Mouse (Mus musculus) kidney, embryonic 15.5 days (tissue): ENCODE data around the gene Ptpn14. TPM values are rescaled to one million over a fixed set of nuclear protein-coding genes. Genes with fewer than 3 reads are reported as not detected.

ENCODE experiments used
- ATAC-seq: fragments of 200-750 bp; cut with Nextera tagmentation; replicated peaks from 2 replicates; pipeline ENCODE4 v1.8.0; 2017; ENCODE audit warnings: moderate TSS enrichment; ENCODE audit not compliant: low FRiP score
- H3K27ac ChIP-seq: fragments of 300-500 bp; sonication (generic); 2 replicates; pipeline ENCODE4 v1.5.1; 2015; ENCODE audit warnings: mild to moderate bottlenecking, inconsistent platforms
- H3K27me3 ChIP-seq: fragments of 300-500 bp; sonication (generic); 2 replicates; pipeline ENCODE4 v1.6.1; 2015; ENCODE audit warnings: inconsistent platforms
- H3K36me3 ChIP-seq: fragments of 300-500 bp; sonication (generic); 2 replicates; pipeline ENCODE4 v1.6.1; 2015; ENCODE audit warnings: inconsistent platforms
- H3K4me1 ChIP-seq: fragments of 300-500 bp; sonication (generic); 2 replicates; pipeline ENCODE4 v1.6.1; 2015; ENCODE audit warnings: inconsistent platforms
- H3K4me2 ChIP-seq: fragments of 300-500 bp; sonication (generic); 2 replicates; pipeline ENCODE4 v1.6.1; 2015; ENCODE audit warnings: moderate library complexity, mild to moderate bottlenecking, inconsistent platforms
- H3K4me3 ChIP-seq: fragments of 300-500 bp; sonication (generic); replicated peaks from 2 replicates; pipeline ENCODE4 v1.5.1; 2015; ENCODE audit warnings: mild to moderate bottlenecking, inconsistent platforms
- H3K9ac ChIP-seq: fragments of 300-500 bp; sonication (generic); 2 replicates; pipeline ENCODE4 v1.6.1; 2015; ENCODE audit warnings: mild to moderate bottlenecking, inconsistent platforms
- H3K9me3 ChIP-seq: fragments of 300-500 bp; sonication (generic); replicated peaks from 2 replicates; pipeline ENCODE4 v1.6.1; 2016; ENCODE audit warnings: inconsistent platforms
- WGBS: fragments of 180-500 bp; shearing (Covaris S2); methylation state at CpG from one replicate; pipeline ENCODE4 v1.1.7; 2015; ENCODE audit warnings: mixed read lengths; 5-methylcytosine and 5-hydroxymethylcytosine counted together
- polyA plus RNA-seq: library from polyadenylated mRNA; unstranded; fragments of >200 nt; fragmentation: Nextera tagmentation; extraction: Ambion mirVana; gene quantifications from 2 replicates; pipeline ENCODE4 v1.2.1, GENCODE M21; 2015

The Ptpn14 gene
- polyA plus RNA-seq, 1 experiment from 2014 or later: 17.3 TPM

DNA sequence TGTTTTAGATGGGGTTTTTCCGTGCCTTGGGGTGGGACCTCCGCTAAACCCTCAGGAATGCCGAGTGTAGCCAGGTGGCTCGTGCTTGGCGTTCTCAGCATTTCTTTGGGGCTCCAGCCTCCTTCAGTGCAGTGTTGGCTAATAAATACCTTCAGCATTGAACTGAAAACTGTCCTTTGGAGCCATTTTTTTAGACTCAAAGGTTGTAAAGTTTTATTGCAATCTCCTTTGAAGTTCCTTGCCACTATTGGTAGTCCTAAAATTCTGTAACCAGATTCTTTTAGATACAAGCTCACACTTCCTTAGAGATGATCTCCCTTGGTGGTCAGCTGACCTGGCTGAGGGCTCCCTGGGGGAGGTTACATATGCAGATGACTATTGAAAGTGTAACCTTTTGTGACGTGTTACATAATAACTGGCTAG is 147.4 kb downstream of the Ptpn14 start:
- H3K9ac ChIP-seq: no peak overlapping the region
- ATAC-seq: no peak
- H3K9me3 ChIP-seq: no peaks in the 10 kb centered on the region
- no peak overlapping the region for H3K4me2 ChIP-seq
- H3K27me3 ChIP-seq: no peaks in the 10 kb centered on the region
- no peak overlapping the region for H3K4me3 ChIP-seq
- H3K27ac ChIP-seq: peak overlapping the region; percentile 70; the same call in 1 of the 2 replicates
- H3K36me3 ChIP-seq: peaks cover 55% of the 10 kb centered on the region
- WGBS: 9% methylated on average over 6 of the region's 6 CpGs
- H3K4me1 ChIP-seq: peaks cover 38% of the 10 kb centered on the region

DNA sequence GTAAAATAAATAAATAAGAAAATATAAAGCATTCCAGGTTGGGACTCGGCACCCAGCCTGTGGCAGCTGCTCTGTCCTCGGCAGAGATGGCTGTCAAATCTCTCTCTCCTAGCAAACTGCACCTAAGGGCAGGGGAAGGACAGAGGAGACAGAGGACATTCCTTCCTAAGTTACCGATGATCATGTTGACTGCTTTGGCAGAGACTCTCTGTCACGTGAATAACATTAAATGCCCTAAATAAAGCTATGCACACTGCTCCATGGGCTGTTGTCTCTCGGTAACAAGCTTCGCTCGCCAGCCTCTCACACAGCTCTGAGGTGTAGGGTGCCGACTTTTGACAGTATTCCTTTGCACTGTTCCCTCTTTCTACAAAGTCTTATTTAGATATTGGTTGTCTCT is 148.1 kb downstream of the Ptpn14 start:
- Histone ChIP-seq H3K9me3 (no peaks in the 10 kb centered on the region), H3K36me3 (peaks cover 50% of the 10 kb centered on the region), H3K4me3 (no peak overlapping the region), H3K27me3 (no peaks in the 10 kb centered on the region), H3K4me2 (no peak overlapping the region), H3K27ac (0 out of 2 replicates have a peak overlapping the region, but pooled peaks have one; percentile 70), H3K9ac (no peak overlapping the region), H3K4me1 (peaks cover 45% of the 10 kb centered on the region)
- WGBS: 68% methylated on average over 8 of the region's 8 CpGs
- ATAC-seq: no peak

DNA sequence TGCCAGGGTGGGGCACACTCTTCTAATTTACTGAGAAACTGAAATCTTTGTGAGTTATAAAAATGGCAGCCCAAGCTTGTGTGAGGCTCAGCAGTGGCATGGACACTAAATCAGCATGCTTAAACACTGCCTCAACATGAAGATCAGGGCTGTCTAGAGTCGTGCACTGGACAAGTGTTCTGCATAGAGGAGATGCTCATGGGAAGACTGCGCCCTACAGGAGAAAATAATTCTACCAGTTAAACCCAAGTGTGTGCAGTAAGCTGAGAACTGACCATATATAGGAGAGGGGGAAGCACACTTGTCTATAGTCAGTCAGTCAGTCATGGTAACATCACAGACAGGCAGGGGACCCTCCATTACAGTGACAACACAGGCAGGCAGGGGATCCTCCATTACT is 151.1 kb downstream of the Ptpn14 start:
- Histone ChIP-seq H3K4me2 (no peak overlapping the region), H3K4me3 (no peak overlapping the region), H3K9me3 (no peaks in the 10 kb centered on the region), H3K27ac (peak overlapping the region; percentile 52; the same call in 1 of the 2 replicates), H3K27me3 (no peaks in the 10 kb centered on the region), H3K36me3 (peaks cover 29% of the 10 kb centered on the region), H3K4me1 (peaks cover 59% of the 10 kb centered on the region), H3K9ac (no peak overlapping the region)
- ATAC-seq: peak; percentile 34; the same call in 1 of the 2 replicates
- 54% methylated on average over 2 of the region's 2 CpGs for WGBS

DNA sequence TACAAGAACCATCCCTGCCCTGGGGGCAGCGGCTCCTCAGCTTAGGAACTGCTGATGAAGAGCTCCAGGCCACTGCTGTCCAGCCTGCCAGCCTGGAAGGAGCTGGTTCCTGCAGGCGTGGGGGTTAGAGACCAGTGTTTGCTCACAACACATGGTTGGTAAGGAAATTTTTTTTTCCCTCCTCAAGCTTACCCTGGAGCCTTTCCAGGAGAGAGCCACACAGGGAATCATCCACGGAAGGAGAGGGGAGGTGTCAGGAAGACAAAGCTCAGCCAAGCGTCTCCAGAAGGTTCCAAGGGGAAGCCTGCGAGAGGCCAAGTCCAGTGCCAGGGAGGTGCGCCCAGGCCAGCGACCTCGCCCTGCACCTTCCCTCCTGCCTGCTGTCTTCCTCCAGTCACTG is 151.9 kb downstream of the Ptpn14 start:
- WGBS: 32% methylated on average over 8 of the region's 8 CpGs
- peak; percentile 59 for ATAC-seq
- no peak overlapping the region for H3K4me3 ChIP-seq

DNA sequence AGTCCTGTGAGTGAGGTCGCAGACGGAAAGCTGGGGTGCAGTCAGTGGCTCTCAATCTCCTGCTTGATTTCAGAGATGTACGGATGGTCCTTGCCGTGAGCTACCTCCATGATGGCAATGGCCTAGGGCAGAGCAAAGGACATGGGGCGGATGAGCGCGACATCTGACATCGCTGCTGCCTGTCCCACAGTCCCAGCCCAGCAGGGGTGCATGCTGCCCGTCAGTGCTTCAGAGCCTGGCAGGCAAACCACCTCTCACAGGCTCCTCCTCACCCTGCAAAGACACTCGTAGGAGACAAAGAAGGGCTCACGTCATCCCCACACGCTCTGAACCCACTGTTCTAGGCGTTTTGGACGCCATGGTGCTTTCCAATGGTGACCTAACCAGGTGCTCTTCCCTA is 152.7 kb downstream of the Ptpn14 start:
- WGBS: 76% methylated on average over 14 of the region's 14 CpGs

More for the DNA sequence above, 151.9 kb downstream of the Ptpn14 start:
- Histone ChIP-seq H3K4me2 (peak overlapping the region; percentile 5; the same call in 1 of the 2 replicates), H3K4me1 (peaks cover 51% of the 10 kb centered on the region), H3K27me3 (no peaks in the 10 kb centered on the region), H3K36me3 (peaks cover 26% of the 10 kb centered on the region), H3K9me3 (no peaks in the 10 kb centered on the region), H3K27ac (peak overlapping the region; percentile 75), H3K9ac (no peak overlapping the region)

DNA sequence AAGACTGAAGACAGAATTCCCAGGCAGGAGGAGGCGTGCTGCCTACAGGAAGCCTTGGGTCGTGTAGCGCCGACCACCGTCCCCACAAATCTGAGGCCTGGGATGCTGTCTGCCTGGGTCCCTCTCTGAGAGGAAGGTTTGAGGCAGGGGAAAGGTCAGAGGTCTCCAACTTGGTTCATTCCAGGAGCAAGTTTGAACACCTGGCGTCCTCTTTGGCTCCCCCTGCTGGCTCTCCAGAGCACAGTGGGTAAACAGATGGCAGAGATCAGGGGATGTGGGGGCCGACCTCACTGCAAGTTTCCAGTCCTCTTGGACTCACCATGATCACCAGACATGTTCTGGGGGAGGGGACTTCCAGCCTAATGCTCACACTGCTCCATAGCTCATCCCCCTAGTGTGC is 154.8 kb downstream of the Ptpn14 start:
- H3K4me1 ChIP-seq: peaks cover 38% of the 10 kb centered on the region
- ATAC-seq: 0 out of 2 replicates have a peak, but pooled peaks have one; percentile 14

More for the DNA sequence above, 152.7 kb downstream of the Ptpn14 start:
- peaks cover 27% of the 10 kb centered on the region for H3K36me3 ChIP-seq
- no peak for ATAC-seq
- H3K4me3 ChIP-seq: no peak overlapping the region
- H3K4me1 ChIP-seq: peaks cover 43% of the 10 kb centered on the region
- H3K27ac ChIP-seq: peak overlapping the region; percentile 75; the same call in 1 of the 2 replicates
- no peak overlapping the region for H3K4me2 ChIP-seq
- no peaks in the 10 kb centered on the region for H3K9me3 ChIP-seq
- no peaks in the 10 kb centered on the region for H3K27me3 ChIP-seq
- H3K9ac ChIP-seq: no peak overlapping the region

DNA sequence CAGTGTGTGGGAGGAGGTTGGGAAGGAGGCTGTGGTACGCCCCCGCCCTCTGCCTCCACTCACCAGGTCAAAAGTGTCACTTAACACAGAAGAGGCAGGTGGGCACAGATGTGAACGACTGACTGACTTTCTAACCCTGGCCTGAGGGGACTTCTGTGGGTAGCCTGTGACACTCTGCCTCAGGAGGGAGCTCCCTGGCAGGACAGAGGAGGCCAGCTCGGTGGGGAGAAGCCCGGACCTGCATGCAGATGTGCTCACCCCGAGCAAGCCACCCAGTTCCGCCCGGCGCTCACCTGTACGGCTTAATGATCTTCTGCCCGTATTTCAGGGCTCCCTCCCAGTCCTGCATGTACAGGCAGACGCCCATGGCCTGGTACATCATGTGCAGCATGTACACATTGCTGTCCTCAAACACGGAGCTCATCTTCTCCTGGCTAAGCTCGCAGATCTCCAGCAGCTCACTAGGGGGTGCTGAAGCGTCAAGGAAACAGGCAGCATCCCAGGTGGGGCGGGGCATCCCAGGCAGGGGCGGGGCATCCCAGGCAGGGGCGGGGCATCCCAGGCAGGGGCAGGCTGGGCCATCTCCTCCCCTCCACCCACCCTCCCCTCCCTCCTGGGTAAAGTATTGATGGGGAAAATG is 155.6 kb downstream of the Ptpn14 start:
- peak; percentile 24; the same call in 1 of the 2 replicates for ATAC-seq

More for the DNA sequence above, 154.8 kb downstream of the Ptpn14 start:
- H3K9ac ChIP-seq: no peak overlapping the region
- H3K9me3 ChIP-seq: no peaks in the 10 kb centered on the region
- H3K36me3 ChIP-seq: peaks cover 17% of the 10 kb centered on the region
- 47% methylated on average over 7 of the region's 7 CpGs for WGBS
- H3K4me2 ChIP-seq: no peak overlapping the region
- no peaks in the 10 kb centered on the region for H3K27me3 ChIP-seq
- H3K4me3 ChIP-seq: no peak overlapping the region
- H3K27ac ChIP-seq: peak overlapping the region; percentile 57

DNA sequence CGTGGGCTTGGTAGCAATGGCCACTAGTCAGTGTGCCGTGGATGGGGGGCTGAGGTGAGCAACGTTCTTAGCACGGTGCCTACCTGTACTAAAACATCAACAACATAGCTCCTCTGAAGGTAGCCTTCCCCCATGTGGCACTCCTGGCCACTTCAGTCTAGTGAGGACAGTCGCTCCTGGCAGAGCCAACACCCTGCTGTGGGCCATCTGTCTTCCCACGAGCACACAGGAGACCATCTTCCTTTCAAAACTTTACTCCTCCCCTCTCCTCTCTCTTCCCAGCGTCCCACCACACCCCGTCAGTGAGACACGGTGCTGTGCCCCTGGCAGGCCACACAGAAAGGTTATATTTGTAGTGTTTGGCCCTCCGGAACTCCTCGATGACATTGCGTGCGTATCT is 156.9 kb downstream of the Ptpn14 start:
- WGBS: 68% methylated on average over 13 of the region's 13 CpGs
- ATAC-seq: no peak
- Histone ChIP-seq H3K27ac (no peak overlapping the region), H3K4me2 (no peak overlapping the region), H3K4me3 (no peak overlapping the region), H3K27me3 (no peaks in the 10 kb centered on the region), H3K4me1 (peaks cover 26% of the 10 kb centered on the region), H3K36me3 (peaks cover 16% of the 10 kb centered on the region), H3K9ac (no peak overlapping the region), H3K9me3 (no peaks in the 10 kb centered on the region)

More for the DNA sequence above, 155.6 kb downstream of the Ptpn14 start:
- Histone ChIP-seq H3K27ac (peak overlapping the region; percentile 57), H3K4me1 (peaks cover 38% of the 10 kb centered on the region), H3K9me3 (no peaks in the 10 kb centered on the region), H3K36me3 (peaks cover 16% of the 10 kb centered on the region), H3K4me2 (no peak overlapping the region), H3K9ac (no peak overlapping the region), H3K4me3 (no peak overlapping the region), H3K27me3 (no peaks in the 10 kb centered on the region)
- WGBS: 34% methylated on average over 18 of the region's 18 CpGs

DNA sequence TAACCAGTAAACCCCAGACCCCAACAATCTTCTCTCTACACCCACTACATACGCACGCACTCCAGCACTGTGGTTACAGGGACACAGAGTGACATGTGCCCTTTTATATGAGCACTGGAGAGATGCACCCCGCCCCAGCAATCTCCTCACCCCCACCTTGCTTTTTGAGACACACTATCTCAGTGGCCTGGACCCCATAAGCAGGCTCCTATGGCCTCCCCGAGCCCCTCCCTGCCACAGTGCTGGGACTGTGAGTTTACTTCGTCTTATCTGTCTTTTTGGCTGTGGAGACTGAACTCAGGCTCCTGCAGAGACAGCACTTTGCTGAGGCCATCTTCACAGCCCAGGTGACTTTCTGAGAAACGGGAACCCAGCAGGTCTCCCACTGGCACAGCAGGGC is 157.9 kb downstream of the Ptpn14 start:
- no peak for ATAC-seq
- Histone ChIP-seq H3K27ac (no peak overlapping the region), H3K27me3 (no peaks in the 10 kb centered on the region), H3K9ac (no peak overlapping the region), H3K4me1 (peaks cover 16% of the 10 kb centered on the region), H3K9me3 (no peaks in the 10 kb centered on the region), H3K4me3 (no peak overlapping the region), H3K4me2 (no peak overlapping the region), H3K36me3 (peaks cover 13% of the 10 kb centered on the region)
- WGBS: 91% methylated on average over 6 of the region's 6 CpGs

DNA sequence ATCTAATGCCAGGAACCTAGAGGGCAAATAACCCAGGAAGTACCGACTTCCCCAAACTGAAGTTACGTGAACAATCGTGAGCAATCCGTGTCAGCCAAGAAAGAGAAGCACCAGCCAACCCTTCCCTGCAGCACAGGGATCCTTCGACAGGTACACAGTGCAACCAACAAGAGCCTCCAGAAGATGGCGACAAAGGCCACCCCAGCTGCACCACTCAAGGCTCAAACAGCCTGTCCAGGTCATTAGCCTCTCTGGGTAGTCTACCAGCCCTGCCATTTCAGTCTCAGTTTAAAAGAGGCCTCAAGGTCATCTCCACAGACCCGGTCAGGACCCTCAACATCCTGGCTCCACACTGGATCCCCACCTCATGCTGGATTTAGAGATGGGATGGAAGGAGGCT is 159.4 kb downstream of the Ptpn14 start:
- H3K27me3 ChIP-seq: no peaks in the 10 kb centered on the region
- no peak overlapping the region for H3K9ac ChIP-seq
- peaks cover 12% of the 10 kb centered on the region; the same call in 1 of the 2 replicates for H3K36me3 ChIP-seq
- peak; percentile 57; the same call in 1 of the 2 replicates for ATAC-seq
- no peak overlapping the region for H3K27ac ChIP-seq
- no peak overlapping the region for H3K4me2 ChIP-seq
- H3K9me3 ChIP-seq: no peaks in the 10 kb centered on the region
- H3K4me3 ChIP-seq: no peak overlapping the region
- peaks cover 14% of the 10 kb centered on the region for H3K4me1 ChIP-seq
- WGBS: 33% methylated on average over 7 of the region's 7 CpGs

DNA sequence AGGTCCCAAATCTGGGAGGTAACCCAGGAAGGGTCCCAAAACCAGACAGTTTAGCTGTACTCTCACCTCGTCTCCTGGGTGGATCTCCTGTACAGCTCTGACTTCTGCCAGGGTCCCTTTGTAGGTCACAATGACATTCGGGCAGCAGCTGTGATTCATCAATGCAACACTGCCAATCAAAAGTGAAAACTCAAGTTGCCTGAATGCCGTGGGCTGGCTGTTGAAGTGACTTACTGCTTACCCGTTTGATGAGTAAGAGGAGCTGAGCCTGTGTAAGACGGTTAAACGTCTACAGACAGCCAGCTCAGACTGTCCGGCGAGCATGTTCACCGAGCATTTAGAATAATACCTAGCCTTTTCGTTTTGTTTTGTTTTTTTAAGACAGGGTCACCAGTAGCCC is 160.7 kb downstream of the Ptpn14 start:
- 58% methylated on average over 10 of the region's 10 CpGs for WGBS
- no peak overlapping the region for H3K9ac ChIP-seq
- peaks cover 2% of the 10 kb centered on the region for H3K4me1 ChIP-seq

DNA sequence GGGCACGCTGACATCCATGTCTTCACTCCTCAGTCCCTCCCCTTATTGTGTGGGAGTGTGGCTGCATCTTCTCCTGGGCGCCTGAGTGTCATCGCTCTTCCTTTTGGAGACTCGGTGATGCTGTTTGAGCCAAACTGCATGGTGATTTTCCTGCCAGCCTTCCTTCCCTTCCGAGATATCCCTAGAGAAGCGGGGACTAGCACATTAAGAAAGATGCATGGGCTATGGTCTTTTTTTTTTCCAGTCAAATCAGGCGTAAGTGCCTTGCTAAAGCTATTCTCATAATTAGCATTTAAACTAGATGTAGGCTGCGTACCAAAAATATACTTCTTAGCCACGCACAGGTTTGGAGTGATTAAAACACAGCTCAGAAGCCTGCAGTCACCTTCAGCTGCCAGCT is 166.1 kb downstream of the Ptpn14 start:
- Histone ChIP-seq H3K27me3 (no peaks in the 10 kb centered on the region), H3K4me1 (peaks cover 7% of the 10 kb centered on the region), H3K36me3 (peaks cover 56% of the 10 kb centered on the region), H3K27ac (no peak overlapping the region), H3K4me2 (no peak overlapping the region), H3K9me3 (no peaks in the 10 kb centered on the region), H3K4me3 (no peak overlapping the region), H3K9ac (no peak overlapping the region)
- WGBS: 80% methylated on average over 9 of the region's 9 CpGs
- ATAC-seq: no peak

More for the DNA sequence above, 160.7 kb downstream of the Ptpn14 start:
- no peaks in the 10 kb centered on the region for H3K27me3 ChIP-seq
- no peak overlapping the region for H3K4me2 ChIP-seq
- no peaks in the 10 kb centered on the region for H3K9me3 ChIP-seq
- no peak for ATAC-seq
- H3K36me3 ChIP-seq: peaks cover 25% of the 10 kb centered on the region
- no peak overlapping the region for H3K27ac ChIP-seq
- no peak overlapping the region for H3K4me3 ChIP-seq
